9 mouse cellular contexts compared by ENCODE assay signal in the genomic region with DNA sequence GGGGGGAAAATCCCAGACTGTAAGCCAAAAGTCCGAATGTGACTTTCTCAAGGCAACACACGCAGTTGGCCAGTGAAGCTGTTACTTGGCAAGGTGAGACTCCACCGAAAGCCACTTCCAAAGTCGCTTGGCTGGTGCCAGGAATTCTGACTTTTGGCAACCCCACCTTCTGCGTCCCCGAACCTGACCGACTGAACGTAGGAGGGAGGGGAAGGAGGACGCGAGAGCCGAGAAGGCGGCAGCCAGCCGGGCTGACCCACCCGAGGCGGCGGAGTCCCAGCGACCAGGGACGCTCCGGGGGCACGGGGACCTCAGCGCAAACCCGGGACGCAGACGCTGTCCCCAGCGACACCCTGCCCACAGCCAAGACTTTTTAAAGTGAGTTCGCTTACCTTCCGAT.
DNase-seq lines count a peak whose midpoint lies in the region; ATAC-seq and TF ChIP-seq lines count a peak whose summit lies in the region.
"Had no signal": no experiment of that assay in that cellular context is flagged by ENCODE, and none has a peak within 500 bp of the region (broad histone marks: within the 10 kb centered on the region; RNA-seq: fewer than 3 reads in every experiment).

No protein-coding gene starts in this region.

- no peak for TF ChIP-seq CTCF in cortical plate, adult 2 months (IDR thresholded peaks at IDR 0.05; ENCODE audit: extremely low read depth, insufficient read depth, low read length)
- TF ChIP-seq CTCF in intestine, postnatal 0 days (IDR thresholded peaks at IDR 0.05; ENCODE audit: low read depth): no peak
- no peak for TF ChIP-seq CTCF in lung, adult 2 months (IDR thresholded peaks at IDR 0.05; ENCODE audit: insufficient read depth, low read length)

- peaks cover 31% of the 10 kb centered on the region for H3K27me3 ChIP-seq in erythroblast, embryonic 14.5 days (ENCODE audit: control insufficient read depth)
- H3K27me3 ChIP-seq in intestine, postnatal 0 days (replicated peaks; ENCODE audit: control insufficient read depth, insufficient read depth, low read length): peaks cover 17% of the 10 kb centered on the region; the same call in 1 of the 2 replicates
- H3K27me3 ChIP-seq: CH12.LX had no signal

- TF ChIP-seq POLR2A in cortical plate, adult 2 months (IDR thresholded peaks at IDR 0.05; ENCODE audit: extremely low read depth, insufficient read depth, low read length): no peak
- TF ChIP-seq POLR2A in lung, adult 2 months (IDR thresholded peaks at IDR 0.05; ENCODE audit: borderline replicate concordance, extremely low read depth, low read depth, low read length): peak; percentile 14; the same call in 1 of the 2 replicates

- H3K9ac ChIP-seq in intestine, postnatal 0 days (ENCODE audit: low read depth, low read length): 0 out of 2 replicates have a peak overlapping the region, but pooled peaks have one; percentile 40

- H3K9me3 ChIP-seq in erythroblast, embryonic 14.5 days (ENCODE audit: control insufficient read depth, low read length): no peaks in the 10 kb centered on the region
- H3K9me3 ChIP-seq in intestine, postnatal 0 days (ENCODE audit: control insufficient read depth): no peaks in the 10 kb centered on the region

- DNase-seq in heart, adult 11 months: peak; percentile 98
- peak; percentile 75 for DNase-seq in lung, adult 2 months
- DNase-seq in retina, postnatal 1 day: peak; percentile 39

- peak overlapping the region; percentile 33 for H3K4me3 ChIP-seq in erythroblast, embryonic 14.5 days (replicated peaks)
- peak overlapping the region; percentile 39; the same call in 1 of the 2 replicates for H3K4me3 ChIP-seq in cortical plate, adult 2 months (ENCODE audit: insufficient read depth, low read length)
- H3K4me3 ChIP-seq in intestine, postnatal 0 days (ENCODE audit: low read depth, low read length): peak overlapping the region; percentile 50
- H3K4me3 ChIP-seq in lung, adult 2 months (replicated peaks; ENCODE audit: extremely low read depth, low read depth, low read length): peak overlapping the region; percentile 65

- ATAC-seq in erythroblast, adult 5-6 weeks (replicated peaks; ENCODE audit: low FRiP score, poor library complexity, severe bottlenecking): no peak
- ATAC-seq in intestine, postnatal 0 days: no peak
- ATAC-seq in megakaryocyte-erythroid progenitor cell, adult 5-6 weeks (replicated peaks; ENCODE audit: low FRiP score, low TSS enrichment, poor library complexity, severe bottlenecking): no peak

- no peaks in the 10 kb centered on the region for H3K4me1 ChIP-seq in erythroblast, embryonic 14.5 days (ENCODE audit: control insufficient read depth)
- H3K4me1 ChIP-seq in cortical plate, adult 2 months (ENCODE audit: control insufficient read depth, insufficient read depth, low read length): no peaks in the 10 kb centered on the region
- H3K4me1 ChIP-seq in intestine, postnatal 0 days (replicated peaks; ENCODE audit: control insufficient read depth, insufficient read depth, low read length): no peaks in the 10 kb centered on the region
- H3K4me1 ChIP-seq in lung, adult 2 months (ENCODE audit: control insufficient read depth, insufficient read depth, low read length): peaks cover 3% of the 10 kb centered on the region

- peak overlapping the region; percentile 81 for H3K4me2 ChIP-seq in intestine, postnatal 0 days (replicated peaks; ENCODE audit: low read depth)

- H3K27ac ChIP-seq in cortical plate, adult 2 months (ENCODE audit: insufficient read depth, low read length): peak overlapping the region; percentile 29; the same call in 1 of the 2 replicates
- H3K27ac ChIP-seq in intestine, postnatal 0 days (ENCODE audit: low read depth, low read length): no peak overlapping the region

- H3K36me3 ChIP-seq in erythroblast, embryonic 14.5 days (ENCODE audit: control insufficient read depth): no peaks in the 10 kb centered on the region
- H3K36me3 ChIP-seq in intestine, postnatal 0 days (ENCODE audit: control insufficient read depth, insufficient read depth): no peaks in the 10 kb centered on the region

- 12% methylated on average over 27 of the region's 27 CpGs for WGBS in intestine, postnatal 0 days
- under 1% methylated on average over 27 of the region's 27 CpGs for WGBS in lung, adult 2 months

Comparison
In these comparisons a context has a peak if more than half of its experiments do, and no peak if none do; other contexts are left out.
1. DNase-seq: peak in every context shown above with its lines; median percentile 98 in heart, adult 11 months; 75 in lung, adult 2 months; 39 in retina, postnatal 1 day.